Mouse (Mus musculus) MEL (cell line): Measurements from ENCODE around the gene Mecom. TPM values are rescaled to one million over a fixed set of nuclear protein-coding genes. Genes with fewer than 3 reads are reported as not detected.

Experiments
- DNase-seq: peaks from one replicate; pipeline ENCODE4 v3.0.0; 2011; ENCODE audit warnings: low read depth, low spot score
- H3K27ac ChIP-seq: 2 replicates; pipeline ENCODE4 v1.5.1; 2012; ENCODE audit warnings: low read depth, mild to moderate bottlenecking, control low read depth, low read length, moderate library complexity; ENCODE audit not compliant: control insufficient read depth
- H3K27me3 ChIP-seq, 2 experiments: fragments of 150-350 bp in 1 of 2; sonication (generic) in 1 of 2; 2 replicates each; pipeline ENCODE4 v1.6.1; 2012; ENCODE audit warnings: low read length in 2 of 2, mild to moderate bottlenecking in 2 of 2, improper control_type of control experiment in 1 of 2, moderate library complexity in 1 of 2; ENCODE audit not compliant: insufficient read depth in 2 of 2, control insufficient read depth in 1 of 2
- H3K36me3 ChIP-seq, 2 experiments: 2 replicates each; pipeline ENCODE4 v1.6.1; 2012 to 2014; ENCODE audit warnings: low read length in 2 of 2, improper control_type of control experiment in 1 of 2, inconsistent platforms in 1 of 2, mild to moderate bottlenecking in 1 of 2; ENCODE audit not compliant: insufficient read depth in 2 of 2, control insufficient read depth in 1 of 2
- H3K4me1 ChIP-seq, 2 experiments: fragments of 150-350 bp in 1 of 2; sonication (generic) in 1 of 2; 2 replicates each; pipeline ENCODE4 v1.6.1; 2012; ENCODE audit warnings: low read length in 2 of 2, improper control_type of control experiment in 1 of 2, mild to moderate bottlenecking in 1 of 2; ENCODE audit not compliant: insufficient read depth in 2 of 2, control insufficient read depth in 1 of 2
- H3K4me3 ChIP-seq, 2 experiments: fragments of 150-350 bp in 1 of 2; sonication (generic) in 1 of 2; 2 replicates each; pipeline ENCODE4 v1.5.1; 2012; ENCODE audit warnings: low read depth in 2 of 2, low read length in 2 of 2, mild to moderate bottlenecking in 2 of 2, moderate library complexity in 2 of 2, control low read depth in 1 of 2, improper control_type of control experiment in 1 of 2; ENCODE audit not compliant: control insufficient read depth in 1 of 2, insufficient read depth in 1 of 2
- H3K79me2 ChIP-seq: 2 replicates; pipeline ENCODE4 v1.6.1; 2012; ENCODE audit warnings: mild to moderate bottlenecking, low read length, moderate library complexity; ENCODE audit not compliant: control insufficient read depth, poor library complexity, insufficient read depth
- H3K9ac ChIP-seq: 2 replicates; pipeline ENCODE4 v1.6.1; 2012; ENCODE audit warnings: low read depth, mild to moderate bottlenecking, control low read depth, low read length, moderate library complexity; ENCODE audit not compliant: control insufficient read depth, poor library complexity, severe bottlenecking
- H3K9me3 ChIP-seq: fragments of 150-350 bp; sonication (generic); replicated peaks from 2 replicates; pipeline ENCODE4 v1.6.1; 2012; ENCODE audit warnings: mild to moderate bottlenecking, low read length, improper control_type of control experiment, moderate library complexity; ENCODE audit not compliant: insufficient read depth
- CHD1 ChIP-seq: IDR thresholded peaks from 2 replicates; pipeline ENCODE4 v1.6.1; 2012; ENCODE audit warnings: low read depth, mild to moderate bottlenecking, inconsistent platforms, low read length, improper control_type of control experiment
- CHD2 ChIP-seq: IDR thresholded peaks from 2 replicates; pipeline ENCODE4 v1.6.1; 2011; ENCODE audit warnings: low read length, improper control_type of control experiment
- CTCF ChIP-seq, 3 experiments: IDR thresholded peaks in 2 of 3; conservative IDR thresholded peaks in 1 of 3; 2 replicates each; pipeline ENCODE4 v1.5.1; 2011 to 2012; ENCODE audit warnings: low read length in 3 of 3, low read depth in 2 of 3, mild to moderate bottlenecking in 2 of 3, improper control_type of control experiment in 1 of 3, inconsistent platforms in 1 of 3, mixed read lengths in 1 of 3, moderate library complexity in 1 of 3; ENCODE audit not compliant: control insufficient read depth in 1 of 3, insufficient read depth in 1 of 3, poor library complexity in 1 of 3, severe bottlenecking in 1 of 3
- E2F4 ChIP-seq: IDR thresholded peaks from 2 replicates; pipeline ENCODE4 v1.6.1; 2011; ENCODE audit warnings: low read depth, low read length, improper control_type of control experiment, borderline replicate concordance
- ETS1 ChIP-seq: IDR thresholded peaks from 2 replicates; pipeline ENCODE4 v1.6.1; 2012; ENCODE audit warnings: low read depth, mild to moderate bottlenecking, inconsistent platforms, low read length, improper control_type of control experiment, moderate library complexity
- MAFK ChIP-seq: IDR thresholded peaks from 2 replicates; pipeline ENCODE4 v1.6.1; 2011; ENCODE audit warnings: low read depth, mild to moderate bottlenecking, low read length, improper control_type of control experiment, borderline replicate concordance
- MAX ChIP-seq: IDR thresholded peaks from 2 replicates; pipeline ENCODE4 v1.6.1; 2011; ENCODE audit warnings: low read length, improper control_type of control experiment
- MEF2A ChIP-seq: IDR thresholded peaks from 2 replicates; pipeline ENCODE4 v1.6.1; 2014; ENCODE audit warnings: low read depth, mild to moderate bottlenecking, inconsistent platforms, low read length, improper control_type of control experiment; ENCODE audit not compliant: poor library complexity, insufficient replicate concordance, severe bottlenecking; ENCODE audit errors: extremely low read depth
- MYB ChIP-seq: IDR thresholded peaks from 2 replicates; pipeline ENCODE4 v1.6.1; 2011; ENCODE audit warnings: mild to moderate bottlenecking, low read depth, low read length, improper control_type of control experiment
- NRF1 ChIP-seq: IDR thresholded peaks from 2 replicates; pipeline ENCODE4 v1.6.1; 2014; ENCODE audit warnings: low read depth, mild to moderate bottlenecking, inconsistent platforms, low read length, improper control_type of control experiment, moderate library complexity; ENCODE audit not compliant: poor library complexity, insufficient read depth, severe bottlenecking
- POLR2A ChIP-seq, 2 experiments: IDR thresholded peaks; 2 replicates each; pipeline ENCODE4 v1.6.1; 2011 to 2012; ENCODE audit warnings: low read length in 2 of 2, mild to moderate bottlenecking in 2 of 2, control low read depth in 1 of 2, improper control_type of control experiment in 1 of 2, low read depth in 1 of 2, moderate library complexity in 1 of 2; ENCODE audit not compliant: control insufficient read depth in 1 of 2, insufficient read depth in 1 of 2, poor library complexity in 1 of 2
- POLR2AphosphoS5 ChIP-seq: IDR thresholded peaks from 2 replicates; pipeline ENCODE4 v1.6.1; 2012; ENCODE audit warnings: low read depth, borderline replicate concordance, mild to moderate bottlenecking, inconsistent platforms, low read length, moderate library complexity, mixed read lengths
- SIN3A ChIP-seq: IDR thresholded peaks from 2 replicates; pipeline ENCODE4 v1.6.1; 2012; ENCODE audit warnings: low read length, improper control_type of control experiment, inconsistent platforms
- SMC3 ChIP-seq: IDR thresholded peaks from 2 replicates; pipeline ENCODE4 v1.6.1; 2011; ENCODE audit warnings: low read depth, low read length, improper control_type of control experiment
- TBP ChIP-seq: IDR thresholded peaks from 2 replicates; pipeline ENCODE4 v1.8.0; 2011; ENCODE audit warnings: low read depth, low read length, improper control_type of control experiment
- TCF12 ChIP-seq: IDR thresholded peaks from 2 replicates; pipeline ENCODE4 v1.6.1; 2014; ENCODE audit warnings: low read depth, mild to moderate bottlenecking, inconsistent platforms, low read length, improper control_type of control experiment, moderate library complexity
- USF2 ChIP-seq, 2 experiments: IDR thresholded peaks; 2 replicates each; pipeline ENCODE4 v1.6.1; 2011 to 2012; ENCODE audit warnings: improper control_type of control experiment in 2 of 2, low read length in 2 of 2, borderline replicate concordance in 1 of 2, inconsistent platforms in 1 of 2, low read depth in 1 of 2, mild to moderate bottlenecking in 1 of 2; ENCODE audit not compliant: insufficient read depth in 1 of 2
- ZC3H11A ChIP-seq: IDR thresholded peaks from 2 replicates; pipeline ENCODE4 v1.6.1; 2012; ENCODE audit warnings: low read depth, mild to moderate bottlenecking, inconsistent platforms, low read length, improper control_type of control experiment
- ZMIZ1 ChIP-seq: IDR thresholded peaks from 2 replicates; pipeline ENCODE4 v1.6.1; 2012; ENCODE audit warnings: low read depth, mild to moderate bottlenecking, inconsistent platforms, low read length, improper control_type of control experiment, moderate library complexity
- polyA plus RNA-seq, 2 experiments: library from polyadenylated mRNA; stranded (reverse) in 1 of 2; unstranded in 1 of 2; fragments of >175 nt in 1 of 2; fragments of >200 nt in 1 of 2; gene quantifications; 2 replicates each; pipeline versions ENCODE4 v1.2.1 to v1.2.4; 2012; ENCODE audit warnings: low replicate concordance in 2 of 2, low read depth in 1 of 2; ENCODE audit not compliant: insufficient read length in 2 of 2, insufficient read depth in 1 of 2, missing spikeins in 1 of 2
- total RNA-seq: library from RNA; depleted of rRNA; stranded (reverse); fragments of 300-350 nt; gene quantifications from 2 replicates; pipeline ENCODE4 v1.2.3, GENCODE M21; 2012

Mecom gene
- total and polyA plus RNA-seq, 3 experiments: 0.04 TPM; not detected in 2

GRCm38 (mm10) chr3:30475591-30475990 lies 72.2 kb downstream of the Mecom start:
- TF ChIP-seq CHD1: no peak
- no peak for TF ChIP-seq POLR2A (IDR thresholded peaks at IDR 0.05; ENCODE audit: control insufficient read depth in 1 of 2, insufficient read depth in 1 of 2, low read depth in 1 of 2, low read length in 2 of 2, poor library complexity in 1 of 2)
- no peak for TF ChIP-seq USF2 (IDR thresholded peaks at IDR 0.05; ENCODE audit: borderline replicate concordance in 1 of 2, insufficient read depth in 1 of 2, low read depth in 1 of 2, low read length in 2 of 2)
- no peak for TF ChIP-seq NRF1
- no peak for TF ChIP-seq MAX
- no peak for TF ChIP-seq SIN3A
- TF ChIP-seq ZC3H11A: no peak
- no peak for TF ChIP-seq POLR2AphosphoS5
- no peak for TF ChIP-seq MEF2A
- TF ChIP-seq CTCF (IDR thresholded peaks at IDR 0.05 in 2 of 3, conservative IDR thresholded peaks at IDR 0.05 in 1 of 3; ENCODE audit: control insufficient read depth in 1 of 3, insufficient read depth in 1 of 3, low read depth in 2 of 3, low read length in 3 of 3, poor library complexity in 1 of 3, severe bottlenecking in 1 of 3): no peak
- TF ChIP-seq TCF12: no peak
- no peak for TF ChIP-seq CHD2
- TF ChIP-seq ZMIZ1: no peak
- TF ChIP-seq MYB: no peak
- TF ChIP-seq TBP: no peak
- TF ChIP-seq MAFK: no peak
- no peak for TF ChIP-seq E2F4
- Histone ChIP-seq H3K9me3 (no peaks in the 10 kb centered on the region), H3K9ac (no peak overlapping the region), H3K79me2 (no peaks in the 10 kb centered on the region), H3K27ac (no peak overlapping the region), H3K36me3 (no peaks in the 10 kb centered on the region), H3K4me3 (no peak overlapping the region), H3K4me1 (no peaks in the 10 kb centered on the region), H3K27me3 (no peaks in the 10 kb centered on the region)
- DNase-seq: no peak

GRCm38 (mm10) chr3:30468068-30468835 lies 79.6 kb downstream of the Mecom start:
- TF ChIP-seq SMC3 (no peak), ETS1 (no peak)
- no peaks in the 10 kb centered on the region for H3K9me3 ChIP-seq
- no peak for DNase-seq

More at GRCm38 (mm10) chr3:30468068-30468835, 79.6 kb downstream of the Mecom start:
- no peak overlapping the region for H3K27ac ChIP-seq
- no peaks in the 10 kb centered on the region for H3K79me2 ChIP-seq
- H3K27me3 ChIP-seq: no peaks in the 10 kb centered on the region
- no peaks in the 10 kb centered on the region for H3K36me3 ChIP-seq
- no peak overlapping the region for H3K9ac ChIP-seq
- H3K4me3 ChIP-seq: no peak overlapping the region
- no peaks in the 10 kb centered on the region for H3K4me1 ChIP-seq
